Mouse (Mus musculus): ENCODE results near the gene Ddx39b. TPM values are rescaled to one million over a fixed set of nuclear protein-coding genes. Genes with fewer than 3 reads are reported as not detected.
A peak's percentile ranks its signal among the peaks of the same experiment; 100 is the strongest.

Ddx39b gene
- polyA plus RNA-seq, 1 experiment from 2014 or later = 347 TPM

- DNase-seq (ENCODE audit: low spot score) (no peak), ATAC-seq (ENCODE audit: low read depth) (no peak)
- H3K36me3 ChIP-seq (ENCODE audit: control insufficient read depth, insufficient read depth, low read length) = peaks cover 73% of the 10 kb centered on the region
- no peaks in the 10 kb centered on the region for H3K9me3 ChIP-seq (ENCODE audit: control insufficient read depth, low read length)
- H3K4me3 ChIP-seq (ENCODE audit: low read depth, low read length) = no peak overlapping the region
- no peaks in the 10 kb centered on the region for H3K27me3 ChIP-seq (replicated peaks; ENCODE audit: control insufficient read depth, insufficient read depth, low read length)
- no peak overlapping the region for H3K9ac ChIP-seq (ENCODE audit: low read depth, low read length)
- H3K4me1 ChIP-seq (ENCODE audit: control insufficient read depth, insufficient read depth, low read length) = no peaks in the 10 kb centered on the region
- no peak overlapping the region for H3K27ac ChIP-seq (replicated peaks; ENCODE audit: low read depth, low read length)
- no peak overlapping the region for H3K4me2 ChIP-seq (ENCODE audit: low read depth, low read length)
- WGBS = 69% methylated on average over 5 of the region's 5 CpGs
Observed at GRCm38 (mm10) chr17:35251981-35252380, 10.4 kb downstream of the Ddx39b start.

- Histone ChIP-seq H3K4me1 (ENCODE audit: control insufficient read depth, insufficient read depth, low read length) (no peaks in the 10 kb centered on the region), H3K9me3 (ENCODE audit: control insufficient read depth, low read length) (no peaks in the 10 kb centered on the region), H3K9ac (ENCODE audit: low read depth, low read length) (no peak overlapping the region), H3K27ac (replicated peaks; ENCODE audit: low read depth, low read length) (no peak overlapping the region), H3K27me3 (replicated peaks; ENCODE audit: control insufficient read depth, insufficient read depth, low read length) (no peaks in the 10 kb centered on the region), H3K4me2 (ENCODE audit: low read depth, low read length) (no peak overlapping the region), H3K36me3 (ENCODE audit: control insufficient read depth, insufficient read depth, low read length) (peaks cover 65% of the 10 kb centered on the region), H3K4me3 (ENCODE audit: low read depth, low read length) (no peak overlapping the region)
- ATAC-seq (ENCODE audit: low read depth) (no peak), DNase-seq (ENCODE audit: low spot score) (no peak)
- 80% methylated on average over 18 of the region's 18 CpGs for WGBS
Observed at GRCm38 (mm10) chr17:35252619-35253292, 11.2 kb downstream of the Ddx39b start.

- no peaks in the 10 kb centered on the region for H3K4me1 ChIP-seq (ENCODE audit: control insufficient read depth, insufficient read depth, low read length)
- no peaks in the 10 kb centered on the region for H3K27me3 ChIP-seq (replicated peaks; ENCODE audit: control insufficient read depth, insufficient read depth, low read length)
- no peak overlapping the region for H3K27ac ChIP-seq (replicated peaks; ENCODE audit: low read depth, low read length)
- DNase-seq (ENCODE audit: low spot score) (no peak), ATAC-seq (ENCODE audit: low read depth) (peak; percentile 8; the same call in 1 of the 2 replicates)
- whole genome bisulfite sequencing = 84% methylated on average over 31 of the region's 32 CpGs
- H3K4me3 ChIP-seq (ENCODE audit: low read depth, low read length) = no peak overlapping the region
- no peak overlapping the region for H3K9ac ChIP-seq (ENCODE audit: low read depth, low read length)
- no peaks in the 10 kb centered on the region for H3K9me3 ChIP-seq (ENCODE audit: control insufficient read depth, low read length)
- no peak overlapping the region for H3K4me2 ChIP-seq (ENCODE audit: low read depth, low read length)
- H3K36me3 ChIP-seq (ENCODE audit: control insufficient read depth, insufficient read depth, low read length) = peaks cover 57% of the 10 kb centered on the region
Observed at GRCm38 (mm10) chr17:35253293-35254093, 11.9 kb downstream of the Ddx39b start.

GRCm38 (mm10) chr17:35254241-35255098, 12.9 kb downstream of the Ddx39b start:
- WGBS = 62% methylated on average over 11 of the region's 11 CpGs

GRCm38 (mm10) chr17:35255301-35255700, 13.8 kb downstream of the Ddx39b start:
- no peaks in the 10 kb centered on the region for H3K9me3 ChIP-seq (ENCODE audit: control insufficient read depth, low read length)
- no peaks in the 10 kb centered on the region for H3K4me1 ChIP-seq (ENCODE audit: control insufficient read depth, insufficient read depth, low read length)
- 65% methylated on average over 3 of the region's 3 CpGs for WGBS
- no peak overlapping the region for H3K4me2 ChIP-seq (ENCODE audit: low read depth, low read length)
- H3K27ac ChIP-seq (replicated peaks; ENCODE audit: low read depth, low read length) = no peak overlapping the region
- H3K27me3 ChIP-seq (replicated peaks; ENCODE audit: control insufficient read depth, insufficient read depth, low read length) = no peaks in the 10 kb centered on the region; the same call in none of the 2 replicates
- H3K9ac ChIP-seq (ENCODE audit: low read depth, low read length) = no peak overlapping the region
- no peak for DNase-seq (ENCODE audit: low spot score)
- peaks cover 39% of the 10 kb centered on the region for H3K36me3 ChIP-seq (ENCODE audit: control insufficient read depth, insufficient read depth, low read length)
- no peak for ATAC-seq (ENCODE audit: low read depth)
- no peak overlapping the region for H3K4me3 ChIP-seq (ENCODE audit: low read depth, low read length)

More at GRCm38 (mm10) chr17:35254241-35255098, 12.9 kb downstream of the Ddx39b start:
- Histone ChIP-seq H3K36me3 (ENCODE audit: control insufficient read depth, insufficient read depth, low read length) (peaks cover 48% of the 10 kb centered on the region), H3K27me3 (replicated peaks; ENCODE audit: control insufficient read depth, insufficient read depth, low read length) (no peaks in the 10 kb centered on the region; the same call in 1 of the 2 replicates), H3K4me2 (ENCODE audit: low read depth, low read length) (no peak overlapping the region), H3K4me1 (ENCODE audit: control insufficient read depth, insufficient read depth, low read length) (no peaks in the 10 kb centered on the region), H3K9me3 (ENCODE audit: control insufficient read depth, low read length) (no peaks in the 10 kb centered on the region), H3K9ac (ENCODE audit: low read depth, low read length) (no peak overlapping the region), H3K4me3 (ENCODE audit: low read depth, low read length) (no peak overlapping the region), H3K27ac (replicated peaks; ENCODE audit: low read depth, low read length) (no peak overlapping the region)
- ATAC-seq (ENCODE audit: low read depth) (peak; percentile 38), DNase-seq (ENCODE audit: low spot score) (no peak)

GRCm38 (mm10) chr17:35255704-35256103, 14.2 kb downstream of the Ddx39b start:
- Histone ChIP-seq H3K27ac (replicated peaks; ENCODE audit: low read depth, low read length) (no peak overlapping the region), H3K9ac (ENCODE audit: low read depth, low read length) (no peak overlapping the region), H3K4me1 (ENCODE audit: control insufficient read depth, insufficient read depth, low read length) (no peaks in the 10 kb centered on the region), H3K27me3 (replicated peaks; ENCODE audit: control insufficient read depth, insufficient read depth, low read length) (no peaks in the 10 kb centered on the region; the same call in none of the 2 replicates), H3K9me3 (ENCODE audit: control insufficient read depth, low read length) (no peaks in the 10 kb centered on the region), H3K36me3 (ENCODE audit: control insufficient read depth, insufficient read depth, low read length) (peaks cover 35% of the 10 kb centered on the region), H3K4me2 (ENCODE audit: low read depth, low read length) (no peak overlapping the region), H3K4me3 (ENCODE audit: low read depth, low read length) (no peak overlapping the region)
- WGBS = 52% methylated on average over 4 of the region's 4 CpGs
- ATAC-seq (ENCODE audit: low read depth) (no peak), DNase-seq (ENCODE audit: low spot score) (no peak)

- H3K4me3 ChIP-seq (ENCODE audit: low read depth, low read length) = no peak overlapping the region
- no peak for DNase-seq (ENCODE audit: low spot score)
- no peak for ATAC-seq (ENCODE audit: low read depth)
Observed at GRCm38 (mm10) chr17:35257378-35257777, 15.8 kb downstream of the Ddx39b start.

GRCm38 (mm10) chr17:35257824-35258491, 16.4 kb downstream of the Ddx39b start:
- ATAC-seq (ENCODE audit: low read depth) (no peak), DNase-seq (ENCODE audit: low spot score) (peak; percentile 90)
- peak overlapping the region; percentile 19 for H3K4me2 ChIP-seq (ENCODE audit: low read depth, low read length)
- peaks cover 16% of the 10 kb centered on the region for H3K27me3 ChIP-seq (replicated peaks; ENCODE audit: control insufficient read depth, insufficient read depth, low read length)
- WGBS = 8% methylated on average over 17 of the region's 17 CpGs
- H3K9ac ChIP-seq (ENCODE audit: low read depth, low read length) = no peak overlapping the region
- no peaks in the 10 kb centered on the region for H3K4me1 ChIP-seq (ENCODE audit: control insufficient read depth, insufficient read depth, low read length)
- H3K4me3 ChIP-seq (ENCODE audit: low read depth, low read length) = 0 out of 2 replicates have a peak overlapping the region, but pooled peaks have one; percentile 4
- H3K27ac ChIP-seq (replicated peaks; ENCODE audit: low read depth, low read length) = no peak overlapping the region
- no peaks in the 10 kb centered on the region for H3K9me3 ChIP-seq (ENCODE audit: control insufficient read depth, low read length)
- H3K36me3 ChIP-seq (ENCODE audit: control insufficient read depth, insufficient read depth, low read length) = peaks cover 14% of the 10 kb centered on the region

More at GRCm38 (mm10) chr17:35257378-35257777, 15.8 kb downstream of the Ddx39b start:
- Histone ChIP-seq H3K4me2 (ENCODE audit: low read depth, low read length) (no peak overlapping the region), H3K4me1 (ENCODE audit: control insufficient read depth, insufficient read depth, low read length) (no peaks in the 10 kb centered on the region), H3K27me3 (replicated peaks; ENCODE audit: control insufficient read depth, insufficient read depth, low read length) (peaks cover 10% of the 10 kb centered on the region), H3K9ac (ENCODE audit: low read depth, low read length) (no peak overlapping the region), H3K36me3 (ENCODE audit: control insufficient read depth, insufficient read depth, low read length) (peaks cover 20% of the 10 kb centered on the region), H3K9me3 (ENCODE audit: control insufficient read depth, low read length) (no peaks in the 10 kb centered on the region), H3K27ac (replicated peaks; ENCODE audit: low read depth, low read length) (no peak overlapping the region)
- 80% methylated on average over 1 of the region's 1 CpGs for WGBS

Measured in embryonic facial prominence, embryonic 14.5 days (tissue).